Mouse (Mus musculus) midbrain, embryonic 14.5 days (tissue): ENCODE data around the gene Mafg. TPM values are rescaled to one million over a fixed set of nuclear protein-coding genes. Genes with fewer than 3 reads are reported as not detected.

Experiments used
- ATAC-seq: fragments of 200-750 bp; cut with Nextera tagmentation; 2 replicates; pipeline ENCODE4 v1.8.0; 2017; ENCODE audit warnings: moderate number of reproducible peaks, moderate library complexity; ENCODE audit not compliant: low FRiP score, low TSS enrichment
- DNase-seq: peaks from one replicate; pipeline ENCODE4 v3.0.0-alpha.2; 2015
- H3K27ac ChIP-seq: fragments of 300-500 bp; sonication (generic); replicated peaks from 2 replicates; pipeline ENCODE4 v1.5.1; 2014; ENCODE audit warnings: mild to moderate bottlenecking, low read depth, low read length, moderate library complexity
- H3K27me3 ChIP-seq: fragments of 300-500 bp; sonication (generic); 2 replicates; pipeline ENCODE4 v1.6.1; 2014; ENCODE audit warnings: low read length, control low read depth, mixed read lengths; ENCODE audit not compliant: control insufficient read depth, insufficient read depth
- H3K36me3 ChIP-seq: fragments of 300-500 bp; sonication (generic); 2 replicates; pipeline ENCODE4 v1.6.1; 2014; ENCODE audit warnings: low read length, control low read depth; ENCODE audit not compliant: control insufficient read depth, insufficient read depth
- H3K4me1 ChIP-seq: fragments of 300-500 bp; sonication (generic); 2 replicates; pipeline ENCODE4 v1.6.1; 2014; ENCODE audit warnings: mild to moderate bottlenecking, antibody characterized with exemption, low read length, control low read depth; ENCODE audit not compliant: control insufficient read depth, insufficient read depth
- H3K4me2 ChIP-seq: fragments of 300-500 bp; sonication (generic); 2 replicates; pipeline ENCODE4 v1.6.1; 2014; ENCODE audit warnings: mild to moderate bottlenecking, low read length, moderate library complexity
- H3K4me3 ChIP-seq: fragments of 300-500 bp; sonication (generic); replicated peaks from 2 replicates; pipeline ENCODE4 v1.5.1; 2014; ENCODE audit warnings: low read depth, low read length
- H3K9ac ChIP-seq: fragments of 300-500 bp; sonication (generic); replicated peaks from 2 replicates; pipeline ENCODE4 v1.6.1; 2014; ENCODE audit warnings: mild to moderate bottlenecking, low read length, moderate library complexity
- H3K9me3 ChIP-seq: fragments of 300-500 bp; sonication (generic); 2 replicates; pipeline ENCODE4 v1.6.1; 2016; ENCODE audit warnings: low read length, control low read depth, mixed read lengths; ENCODE audit not compliant: control insufficient read depth
- WGBS: fragments of 180-500 bp; shearing (Covaris S2); extraction: QIAGEN DNeasy Blood & Tissue Kit; methylation state at CpG from one replicate; pipeline ENCODE4 v1.1.7; 2014; 5-methylcytosine and 5-hydroxymethylcytosine counted together
- polyA plus RNA-seq: library from polyadenylated mRNA; unstranded; fragments of >200 nt; fragmentation: Nextera tagmentation; extraction: Ambion mirVana; gene quantifications from 2 replicates; pipeline ENCODE4 v1.2.1, GENCODE M21; 2014

Gene Mafg
- polyA plus RNA-seq, 1 experiment from 2014 or later, result 37.4 TPM

GRCm38 (mm10) chr11:120581490-120582267 is 51.7 kb downstream of the Mafg start, which contains the start of gene Arhgdia:
Gene Arhgdia, minus strand, starts transcription at chr11:120581624.
- Histone ChIP-seq H3K27ac (peak within 1 kb of the TSS; percentile 97), H3K4me3 (peak within 1 kb of the TSS; percentile 79), H3K36me3 (peaks cover 45% of the 10 kb centered on the region), H3K27me3 (no peaks in the 10 kb centered on the region), H3K9ac (peak within 1 kb of the TSS; percentile 94), H3K9me3 (no peaks in the 10 kb centered on the region), H3K4me1 (peaks cover 21% of the 10 kb centered on the region), H3K4me2 (peak within 1 kb of the TSS; percentile 91)
- DNase-seq (peak; percentile 96), ATAC-seq (peak; percentile 80)
- 5% methylated on average over 58 of the region's 75 CpGs for WGBS

- Histone ChIP-seq H3K4me2 (peak overlapping the region; percentile 91), H3K27me3 (no peaks in the 10 kb centered on the region), H3K4me1 (peaks cover 21% of the 10 kb centered on the region), H3K27ac (peak overlapping the region; percentile 97), H3K9ac (peak overlapping the region; percentile 94), H3K36me3 (peaks cover 38% of the 10 kb centered on the region), H3K4me3 (peak overlapping the region; percentile 79), H3K9me3 (no peaks in the 10 kb centered on the region)
- DNase-seq (peak; percentile 70), ATAC-seq (peak; percentile 24; the same call in 1 of the 2 replicates)
- WGBS, result under 1% methylated on average over 41 of the region's 44 CpGs
Observed at GRCm38 (mm10) chr11:120580871-120581331, 52.5 kb downstream of the Mafg start.

- H3K4me3 ChIP-seq, result peak overlapping the region; percentile 79
- 67% methylated on average over 7 of the region's 7 CpGs for WGBS
- H3K9me3 ChIP-seq, result no peaks in the 10 kb centered on the region
- H3K27me3 ChIP-seq, result no peaks in the 10 kb centered on the region
- H3K36me3 ChIP-seq, result peaks cover 30% of the 10 kb centered on the region
- DNase-seq, result no peak
- H3K9ac ChIP-seq, result peak overlapping the region; percentile 94
- peak overlapping the region; percentile 97 for H3K27ac ChIP-seq
- peaks cover 21% of the 10 kb centered on the region for H3K4me1 ChIP-seq
- H3K4me2 ChIP-seq, result peak overlapping the region; percentile 91
- ATAC-seq, result no peak
Observed at GRCm38 (mm10) chr11:120580190-120580589, 53.2 kb downstream of the Mafg start.

- Histone ChIP-seq H3K4me2 (peak overlapping the region; percentile 91), H3K27me3 (no peaks in the 10 kb centered on the region), H3K36me3 (peaks cover 27% of the 10 kb centered on the region), H3K27ac (peak overlapping the region; percentile 97; the same call in 1 of the 2 replicates), H3K4me1 (peaks cover 21% of the 10 kb centered on the region), H3K9ac (peak overlapping the region; percentile 94), H3K4me3 (peak overlapping the region; percentile 79), H3K9me3 (no peaks in the 10 kb centered on the region)
- 65% methylated on average over 15 of the region's 15 CpGs for WGBS
- no peak for ATAC-seq
- peak; percentile 87 for DNase-seq
Observed at GRCm38 (mm10) chr11:120579316-120580107, 53.9 kb downstream of the Mafg start.

GRCm38 (mm10) chr11:120578694-120579243 is 54.6 kb downstream of the Mafg start:
- H3K9me3 ChIP-seq, result no peaks in the 10 kb centered on the region
- no peak for DNase-seq
- no peak for ATAC-seq
- H3K4me1 ChIP-seq, result peaks cover 21% of the 10 kb centered on the region
- no peak overlapping the region for H3K4me2 ChIP-seq
- no peak overlapping the region for H3K4me3 ChIP-seq
- WGBS, result 90% methylated on average over 11 of the region's 11 CpGs
- peaks cover 27% of the 10 kb centered on the region for H3K36me3 ChIP-seq
- H3K27me3 ChIP-seq, result no peaks in the 10 kb centered on the region
- H3K27ac ChIP-seq, result no peak overlapping the region
- no peak overlapping the region for H3K9ac ChIP-seq

- no peak overlapping the region for H3K4me3 ChIP-seq
- H3K9me3 ChIP-seq, result no peaks in the 10 kb centered on the region
- peaks cover 21% of the 10 kb centered on the region for H3K4me1 ChIP-seq
- H3K27ac ChIP-seq, result no peak overlapping the region
- DNase-seq (no peak), ATAC-seq (no peak)
- no peak overlapping the region for H3K9ac ChIP-seq
- H3K27me3 ChIP-seq, result no peaks in the 10 kb centered on the region
- H3K36me3 ChIP-seq, result peaks cover 27% of the 10 kb centered on the region
- H3K4me2 ChIP-seq, result no peak overlapping the region
- 88% methylated on average over 10 of the region's 10 CpGs for WGBS
Observed at GRCm38 (mm10) chr11:120578024-120578693, 55.2 kb downstream of the Mafg start.

- peaks cover 27% of the 10 kb centered on the region for H3K36me3 ChIP-seq
- no peak overlapping the region for H3K4me3 ChIP-seq
- no peak overlapping the region for H3K4me2 ChIP-seq
- DNase-seq (peak; percentile 43), ATAC-seq (no peak)
- H3K4me1 ChIP-seq, result peaks cover 21% of the 10 kb centered on the region
- H3K27ac ChIP-seq, result no peak overlapping the region
- H3K27me3 ChIP-seq, result no peaks in the 10 kb centered on the region
- 75% methylated on average over 7 of the region's 7 CpGs for WGBS
- no peak overlapping the region for H3K9ac ChIP-seq
- H3K9me3 ChIP-seq, result no peaks in the 10 kb centered on the region
Observed at GRCm38 (mm10) chr11:120577211-120578023, 56.0 kb downstream of the Mafg start.
